Mouse (Mus musculus): ENCODE data around the gene Zfp488. TPM values are rescaled to one million over a fixed set of nuclear protein-coding genes. Genes with fewer than 3 reads are reported as not detected.

Zfp488 gene
- polyA plus RNA-seq, 1 experiment: not detected

DNA sequence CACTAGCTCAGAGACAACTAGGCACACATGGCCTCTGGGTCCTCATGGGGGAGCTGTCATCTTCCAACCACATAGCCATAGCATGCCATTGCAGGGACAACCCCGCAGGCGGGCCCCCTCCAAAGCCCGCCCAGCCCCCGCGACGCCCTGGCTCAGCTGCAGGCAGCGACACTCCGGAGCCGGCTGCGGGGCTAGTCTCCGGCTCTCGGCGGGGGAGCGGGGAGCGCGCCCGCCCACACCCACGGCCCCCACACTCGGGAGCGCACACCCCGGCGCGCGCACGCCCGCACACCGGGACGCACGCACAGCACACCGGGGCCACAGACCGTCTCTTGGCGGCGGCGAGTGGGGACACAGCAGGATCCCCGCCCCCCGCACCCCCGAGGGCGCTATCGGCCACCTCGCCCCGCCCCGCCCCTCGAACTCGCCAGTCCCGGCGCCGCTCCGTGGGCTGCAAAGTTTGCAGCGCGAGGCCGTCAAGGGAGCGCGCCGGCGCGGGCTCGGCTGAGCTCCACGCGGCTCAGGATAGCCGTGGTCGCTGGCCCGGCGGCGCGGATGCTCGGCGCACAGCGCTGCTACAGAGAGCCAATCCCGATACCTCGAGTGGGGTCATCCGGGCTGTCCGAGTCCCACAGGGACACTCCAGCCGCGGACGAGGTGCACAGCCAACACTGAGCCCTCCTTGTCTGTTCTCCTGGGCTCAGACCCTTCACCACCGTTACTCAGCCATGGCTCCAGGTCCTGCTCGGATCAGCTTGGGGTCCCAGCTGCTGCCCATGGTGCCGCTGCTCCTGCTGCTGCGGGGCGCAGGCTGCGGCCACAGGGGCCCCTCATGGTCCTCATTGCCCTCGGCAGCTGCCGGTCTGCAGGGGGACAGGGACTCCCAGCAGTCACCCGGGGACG is 55.1 kb downstream of the Zfp488 start, which contains the start of gene Gdf10:
Gene Gdf10, plus strand, starts transcription at position 420 of the 903 bp plus-strand sequence.
- no peak within 1 kb of the TSS for H3K27ac ChIP-seq (ENCODE audit: insufficient read depth, low read depth, low read length)
- TF ChIP-seq POLR2A (IDR thresholded peaks at IDR 0.05; ENCODE audit: borderline replicate concordance, low read depth, low read length) (no peak), CTCF (IDR thresholded peaks at IDR 0.05; ENCODE audit: low read depth, low read length) (no peak)
- H3K4me3 ChIP-seq (ENCODE audit: insufficient read depth, low read length): no peak within 1 kb of the TSS
- no peaks in the 10 kb centered on the region for H3K4me1 ChIP-seq (ENCODE audit: control insufficient read depth, insufficient read depth, low read length)

DNA sequence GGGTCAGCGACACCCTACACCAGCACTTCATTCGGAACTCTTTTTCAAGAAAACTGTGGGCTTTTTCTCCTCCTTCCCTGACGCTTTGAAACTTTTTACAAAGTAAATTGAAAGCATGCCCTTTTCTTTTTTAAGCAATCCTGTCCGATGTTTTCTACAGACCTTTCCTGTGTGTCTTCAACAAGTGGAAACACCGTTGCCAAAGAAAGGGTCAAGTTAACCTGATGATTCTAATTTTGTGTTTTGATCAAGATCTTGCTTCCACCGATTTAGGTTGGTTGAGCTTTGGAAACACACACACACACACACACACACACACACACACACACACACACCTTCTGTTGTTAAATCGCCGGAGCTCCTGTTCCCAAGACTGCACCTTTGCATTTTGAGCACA is 55.8 kb downstream of the Zfp488 start:
- no peaks in the 10 kb centered on the region for H3K4me1 ChIP-seq (ENCODE audit: control insufficient read depth, insufficient read depth, low read length)
- H3K27ac ChIP-seq (ENCODE audit: insufficient read depth, low read depth, low read length): no peak overlapping the region
- no peak overlapping the region for H3K4me3 ChIP-seq (ENCODE audit: insufficient read depth, low read length)

DNA sequence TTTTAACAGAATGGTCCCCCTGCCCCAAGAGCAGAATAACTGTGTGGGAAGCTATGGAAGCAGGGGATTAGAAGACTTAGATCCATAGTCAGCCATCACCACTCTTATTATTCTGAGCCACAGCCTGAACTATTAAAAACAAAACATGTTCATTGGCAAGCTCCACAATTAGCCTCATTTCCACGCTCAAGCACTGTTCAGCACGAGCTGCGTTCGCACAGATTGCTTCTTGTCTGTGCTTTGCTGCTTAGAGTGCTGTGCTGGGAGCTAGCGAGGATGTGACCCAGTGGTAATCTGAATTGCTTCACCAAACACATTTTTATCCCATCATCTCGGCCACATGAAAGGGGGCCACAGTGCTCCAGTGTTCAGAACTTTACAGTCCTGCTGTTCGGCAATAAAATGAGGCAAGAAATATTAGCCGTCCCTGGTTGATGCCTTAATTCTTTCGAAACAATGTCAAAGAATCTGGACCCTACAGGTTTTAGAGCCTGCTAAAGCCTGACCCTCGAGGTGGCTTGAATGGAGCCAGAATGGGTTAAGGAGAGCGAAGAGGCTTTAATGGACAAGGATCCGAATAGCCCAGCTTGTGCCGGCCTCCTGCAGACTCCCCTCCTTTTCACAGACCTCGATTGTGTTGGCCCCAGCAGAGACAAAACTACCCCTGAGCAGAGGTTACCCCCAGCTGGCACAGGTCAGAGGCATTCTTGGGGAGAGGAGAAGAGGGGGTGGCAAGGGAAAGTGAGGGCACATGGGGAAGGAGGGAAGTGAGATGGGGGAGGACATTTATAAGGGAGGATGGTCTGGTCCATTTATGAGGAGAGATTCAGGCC is 57.6 kb downstream of the Zfp488 start:
- H3K27ac ChIP-seq (ENCODE audit: insufficient read depth, low read depth, low read length): no peak overlapping the region
- H3K4me3 ChIP-seq (ENCODE audit: insufficient read depth, low read length): no peak overlapping the region
- no peak for TF ChIP-seq CTCF (IDR thresholded peaks at IDR 0.05; ENCODE audit: low read depth, low read length)
- H3K4me1 ChIP-seq (ENCODE audit: control insufficient read depth, insufficient read depth, low read length): no peaks in the 10 kb centered on the region

More for the DNA sequence above, 55.8 kb downstream of the Zfp488 start:
- TF ChIP-seq CTCF (IDR thresholded peaks at IDR 0.05; ENCODE audit: low read depth, low read length): no peak
- TF ChIP-seq POLR2A (IDR thresholded peaks at IDR 0.05; ENCODE audit: borderline replicate concordance, low read depth, low read length): no peak

Other genes starting within 250 kb of the Zfp488 start
- gene Gdf10, start 55.2 kb downstream of the Zfp488 start, polyA plus RNA-seq (2012; ENCODE audit: insufficient read depth, insufficient read length, missing spikeins): not detected in 2 replicates
- gene Gdf2, start 37.7 kb downstream of the Zfp488 start, polyA plus RNA-seq (2012; ENCODE audit: insufficient read depth, insufficient read length, missing spikeins): not detected in 2 replicates
- not detected in 2 replicates for gene Rbp3, start 24.8 kb downstream of the Zfp488 start, polyA plus RNA-seq (2012; ENCODE audit: insufficient read depth, insufficient read length, missing spikeins)
- gene Gm30083, start 36.4 kb upstream of the Zfp488 start, polyA plus RNA-seq (2012; ENCODE audit: insufficient read depth, insufficient read length, missing spikeins): not detected in 2 replicates
- not detected in 2 replicates for gene Gm5460, start 38.0 kb upstream of the Zfp488 start, polyA plus RNA-seq (2012; ENCODE audit: insufficient read depth, insufficient read length, missing spikeins)
- gene Antxrl, start 73.9 kb upstream of the Zfp488 start, polyA plus RNA-seq (2012; ENCODE audit: insufficient read depth, insufficient read length, missing spikeins): not detected in 2 replicates
- not detected in 2 replicates for gene Anxa8, start 107.2 kb upstream of the Zfp488 start, polyA plus RNA-seq (2012; ENCODE audit: insufficient read depth, insufficient read length, missing spikeins)
- gene A630023A22Rik, start 124.0 kb upstream of the Zfp488 start, polyA plus RNA-seq (2012; ENCODE audit: insufficient read depth, insufficient read length, missing spikeins): not detected in 2 replicates
- not detected in 2 replicates for gene Npy4r, start 173.7 kb upstream of the Zfp488 start, polyA plus RNA-seq (2012; ENCODE audit: insufficient read depth, insufficient read length, missing spikeins)
- gene Gprin2, start 222.9 kb upstream of the Zfp488 start, polyA plus RNA-seq (2012; ENCODE audit: insufficient read depth, insufficient read length, missing spikeins): not detected in 2 replicates
- gene Syt15, start 240.8 kb upstream of the Zfp488 start, polyA plus RNA-seq (2012; ENCODE audit: insufficient read depth, insufficient read length, missing spikeins): not detected in 2 replicates